Mouse (Mus musculus): ENCODE results near the gene Adam17. TPM values are rescaled to one million over a fixed set of nuclear protein-coding genes. Genes with fewer than 3 reads are reported as not detected.

Gene Adam17
- polyA plus RNA-seq, 1 experiment from 2014 or later, result 22.0 TPM

DNA sequence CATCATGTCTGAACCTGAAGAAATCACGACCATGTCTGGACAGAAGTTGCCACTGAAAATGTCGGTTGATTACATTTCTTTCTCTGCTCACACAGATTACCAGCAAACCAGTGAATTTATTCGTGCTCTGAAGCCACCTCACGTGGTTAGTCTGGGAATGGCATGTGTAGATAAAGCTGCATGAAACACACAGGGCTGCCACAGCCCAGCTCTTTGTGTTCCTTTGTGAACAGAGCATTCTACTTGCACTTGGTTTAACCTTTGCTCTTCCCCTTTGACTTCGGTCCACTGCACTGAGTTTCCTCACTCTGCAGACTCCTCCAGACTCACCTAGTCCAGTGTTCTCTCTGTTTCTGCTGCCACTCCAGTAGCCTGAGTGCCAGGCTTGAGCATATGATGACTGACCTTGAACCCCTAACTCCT is 71.1 kb downstream of the Adam17 start:
- 84% methylated on average over 5 of the region's 5 CpGs for WGBS
- Histone ChIP-seq H3K4me1 (replicated peaks; ENCODE audit: control insufficient read depth, insufficient read depth, low read length) (no peaks in the 10 kb centered on the region), H3K9me3 (ENCODE audit: control insufficient read depth, low read length) (no peaks in the 10 kb centered on the region), H3K9ac (no peak overlapping the region), H3K4me3 (replicated peaks; ENCODE audit: low read length) (no peak overlapping the region), H3K27ac (no peak overlapping the region), H3K4me2 (replicated peaks) (no peak overlapping the region), H3K27me3 (ENCODE audit: control insufficient read depth, insufficient read depth, low read length) (no peaks in the 10 kb centered on the region), H3K36me3 (replicated peaks; ENCODE audit: control insufficient read depth, insufficient read depth) (peaks cover 98% of the 10 kb centered on the region)
- DNase-seq (ENCODE audit: low spot score) (no peak), ATAC-seq (ENCODE audit: low FRiP score) (no peak)

DNA sequence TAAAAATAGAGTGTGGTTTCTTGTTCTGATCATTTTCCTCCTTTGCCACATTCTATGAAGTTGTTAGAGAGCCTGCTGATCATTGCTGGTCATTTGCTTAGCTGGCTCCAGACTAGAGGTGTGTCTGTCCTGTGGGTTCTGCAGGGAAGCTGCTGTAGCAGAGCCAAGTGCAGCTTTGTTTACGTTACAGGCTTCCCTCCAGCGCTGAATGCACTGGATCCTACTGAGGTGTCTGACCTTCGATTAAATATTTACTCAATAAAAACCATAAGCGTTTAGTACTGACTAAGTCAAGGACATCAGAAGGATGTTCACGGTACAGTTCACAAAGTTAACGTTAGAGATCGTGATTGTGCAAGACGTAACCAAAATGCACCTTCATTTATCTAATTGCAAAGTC is 71.5 kb downstream of the Adam17 start:
- DNase-seq (ENCODE audit: low spot score) (no peak), ATAC-seq (ENCODE audit: low FRiP score) (no peak)
- peaks cover 98% of the 10 kb centered on the region for H3K36me3 ChIP-seq (replicated peaks; ENCODE audit: control insufficient read depth, insufficient read depth)
- no peaks in the 10 kb centered on the region for H3K27me3 ChIP-seq (ENCODE audit: control insufficient read depth, insufficient read depth, low read length)
- no peak overlapping the region for H3K4me3 ChIP-seq (replicated peaks; ENCODE audit: low read length)
- no peak overlapping the region for H3K4me2 ChIP-seq (replicated peaks)
- no peak overlapping the region for H3K27ac ChIP-seq
- 93% methylated on average over 8 of the region's 8 CpGs for WGBS
- no peaks in the 10 kb centered on the region for H3K4me1 ChIP-seq (replicated peaks; ENCODE audit: control insufficient read depth, insufficient read depth, low read length)
- no peaks in the 10 kb centered on the region for H3K9me3 ChIP-seq (ENCODE audit: control insufficient read depth, low read length)
- H3K9ac ChIP-seq, result no peak overlapping the region

DNA sequence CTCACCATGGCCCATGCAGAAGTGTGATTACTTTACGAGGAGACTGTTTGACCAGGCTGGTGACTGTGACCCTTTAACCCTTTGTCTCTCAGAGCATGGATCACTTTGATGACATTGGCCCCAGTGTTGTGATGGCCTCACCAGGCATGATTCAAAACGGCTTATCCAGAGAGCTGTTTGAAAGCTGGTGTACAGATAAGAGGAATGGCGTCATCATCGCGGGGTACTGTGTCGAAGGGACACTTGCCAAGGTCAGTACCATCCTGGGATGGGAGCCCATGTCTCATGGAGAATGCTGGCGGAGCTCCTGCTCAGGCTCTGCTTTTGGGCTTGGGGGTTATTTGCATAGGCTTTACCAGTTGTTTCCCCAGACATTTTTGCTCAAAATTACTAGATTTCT is 72.1 kb downstream of the Adam17 start:
- H3K9me3 ChIP-seq (ENCODE audit: control insufficient read depth, low read length), result no peaks in the 10 kb centered on the region
- H3K36me3 ChIP-seq (replicated peaks; ENCODE audit: control insufficient read depth, insufficient read depth), result peaks cover 98% of the 10 kb centered on the region
- H3K27me3 ChIP-seq (ENCODE audit: control insufficient read depth, insufficient read depth, low read length), result no peaks in the 10 kb centered on the region
- DNase-seq (ENCODE audit: low spot score), result no peak
- no peak overlapping the region for H3K27ac ChIP-seq
- H3K4me1 ChIP-seq (replicated peaks; ENCODE audit: control insufficient read depth, insufficient read depth, low read length), result no peaks in the 10 kb centered on the region
- no peak overlapping the region for H3K4me2 ChIP-seq (replicated peaks)
- H3K9ac ChIP-seq, result no peak overlapping the region
- ATAC-seq (ENCODE audit: low FRiP score), result no peak
- 95% methylated on average over 7 of the region's 7 CpGs for WGBS
- no peak overlapping the region for H3K4me3 ChIP-seq (replicated peaks; ENCODE audit: low read length)

DNA sequence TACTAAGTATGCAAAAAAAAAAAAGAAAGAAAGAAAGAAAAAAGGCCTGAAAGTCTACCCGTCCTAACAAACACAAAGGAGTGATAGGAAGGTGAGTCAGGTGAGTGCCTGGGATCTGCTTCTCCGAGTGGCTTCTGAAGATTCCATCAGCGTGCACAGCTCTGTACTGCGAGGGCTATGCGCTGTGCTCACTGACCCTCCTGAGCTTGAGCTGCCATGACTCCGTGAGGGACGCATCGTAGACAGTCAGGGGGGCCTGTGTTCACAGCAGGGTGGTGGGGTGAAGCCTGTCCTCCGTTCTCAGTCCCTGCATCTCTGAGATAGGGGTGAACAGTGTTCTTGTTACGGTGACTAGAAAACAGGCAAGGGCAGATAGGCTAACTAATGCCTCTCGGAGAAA is 74.6 kb downstream of the Adam17 start:
- Histone ChIP-seq H3K4me1 (replicated peaks; ENCODE audit: control insufficient read depth, insufficient read depth, low read length) (no peaks in the 10 kb centered on the region), H3K9me3 (ENCODE audit: control insufficient read depth, low read length) (no peaks in the 10 kb centered on the region), H3K4me3 (replicated peaks; ENCODE audit: low read length) (no peak overlapping the region), H3K4me2 (replicated peaks) (no peak overlapping the region), H3K36me3 (replicated peaks; ENCODE audit: control insufficient read depth, insufficient read depth) (peaks cover 100% of the 10 kb centered on the region), H3K27me3 (ENCODE audit: control insufficient read depth, insufficient read depth, low read length) (no peaks in the 10 kb centered on the region), H3K9ac (no peak overlapping the region), H3K27ac (no peak overlapping the region)
- ATAC-seq (ENCODE audit: low FRiP score) (no peak), DNase-seq (ENCODE audit: low spot score) (no peak)
- 97% methylated on average over 11 of the region's 11 CpGs for WGBS

DNA sequence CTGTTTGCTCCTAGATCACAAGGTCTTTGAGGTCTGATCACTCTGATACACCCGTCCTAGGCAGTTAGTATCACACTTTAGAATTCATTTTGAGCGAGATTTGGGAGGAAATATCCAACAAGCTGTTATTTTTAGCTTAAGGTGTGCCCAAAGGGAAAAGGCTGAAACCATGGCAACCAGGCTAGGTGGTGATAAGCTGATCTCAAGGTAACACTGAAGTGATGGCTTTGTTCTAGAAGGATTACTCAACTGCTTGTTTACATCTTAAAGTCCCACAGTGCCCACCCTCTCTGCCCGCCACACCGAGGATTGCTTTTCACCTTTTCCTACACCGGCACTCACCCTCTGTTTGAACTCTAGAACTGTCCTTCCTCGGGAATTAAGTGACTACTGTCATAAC is 83.8 kb downstream of the Adam17 start:
- Histone ChIP-seq H3K36me3 (replicated peaks; ENCODE audit: control insufficient read depth, insufficient read depth) (peaks cover 48% of the 10 kb centered on the region), H3K9ac (no peak overlapping the region), H3K9me3 (ENCODE audit: control insufficient read depth, low read length) (no peaks in the 10 kb centered on the region), H3K4me1 (replicated peaks; ENCODE audit: control insufficient read depth, insufficient read depth, low read length) (peaks cover 26% of the 10 kb centered on the region), H3K27me3 (ENCODE audit: control insufficient read depth, insufficient read depth, low read length) (no peaks in the 10 kb centered on the region), H3K4me3 (replicated peaks; ENCODE audit: low read length) (no peak overlapping the region), H3K27ac (no peak overlapping the region), H3K4me2 (replicated peaks) (no peak overlapping the region)
- DNase-seq (ENCODE audit: low spot score) (no peak), ATAC-seq (ENCODE audit: low FRiP score) (no peak)
- WGBS, result 92% methylated on average over 6 of the region's 6 CpGs

DNA sequence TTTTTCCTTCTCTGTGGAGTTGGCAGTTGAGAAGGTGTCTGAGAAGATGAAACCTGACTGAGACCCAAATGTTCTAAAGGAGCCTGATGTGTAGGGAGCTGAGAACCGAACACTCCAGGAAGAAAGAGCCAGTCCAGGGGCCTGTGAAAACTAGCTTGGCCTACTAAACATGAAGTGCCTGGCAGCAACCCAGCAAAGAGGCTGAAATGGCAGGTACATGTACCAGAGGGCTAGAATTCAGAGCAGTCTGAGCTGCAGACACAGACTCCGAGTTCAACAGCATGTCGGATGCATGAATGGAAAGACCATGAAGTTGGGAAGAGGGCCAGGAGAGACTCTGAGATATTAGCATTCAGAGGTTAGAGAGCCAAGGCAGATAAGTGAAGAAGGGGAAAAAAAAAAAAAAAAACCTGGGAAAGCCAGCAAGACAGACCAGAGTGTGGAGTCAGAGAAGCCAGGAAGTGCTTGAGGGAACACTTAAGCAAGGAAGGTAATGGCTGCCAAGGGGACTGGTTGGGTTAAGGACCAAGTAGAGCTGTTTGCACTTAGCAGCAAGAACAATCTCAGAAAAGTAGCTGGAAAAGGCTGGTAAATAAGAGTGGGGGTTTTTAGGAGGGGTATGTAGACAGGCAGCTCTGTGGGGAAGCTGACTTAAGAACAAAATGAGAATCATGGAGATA is 84.6 kb downstream of the Adam17 start:
- Histone ChIP-seq H3K27ac (no peak overlapping the region), H3K9ac (peak overlapping the region; percentile 17; the same call in 1 of the 2 replicates), H3K4me1 (replicated peaks; ENCODE audit: control insufficient read depth, insufficient read depth, low read length) (peaks cover 26% of the 10 kb centered on the region), H3K36me3 (replicated peaks; ENCODE audit: control insufficient read depth, insufficient read depth) (peaks cover 40% of the 10 kb centered on the region), H3K27me3 (ENCODE audit: control insufficient read depth, insufficient read depth, low read length) (no peaks in the 10 kb centered on the region), H3K9me3 (ENCODE audit: control insufficient read depth, low read length) (no peaks in the 10 kb centered on the region), H3K4me3 (replicated peaks; ENCODE audit: low read length) (no peak overlapping the region), H3K4me2 (replicated peaks) (no peak overlapping the region)
- no peak for DNase-seq (ENCODE audit: low spot score)
- 95% methylated on average over 3 of the region's 3 CpGs for WGBS
- no peak for ATAC-seq (ENCODE audit: low FRiP score)

DNA sequence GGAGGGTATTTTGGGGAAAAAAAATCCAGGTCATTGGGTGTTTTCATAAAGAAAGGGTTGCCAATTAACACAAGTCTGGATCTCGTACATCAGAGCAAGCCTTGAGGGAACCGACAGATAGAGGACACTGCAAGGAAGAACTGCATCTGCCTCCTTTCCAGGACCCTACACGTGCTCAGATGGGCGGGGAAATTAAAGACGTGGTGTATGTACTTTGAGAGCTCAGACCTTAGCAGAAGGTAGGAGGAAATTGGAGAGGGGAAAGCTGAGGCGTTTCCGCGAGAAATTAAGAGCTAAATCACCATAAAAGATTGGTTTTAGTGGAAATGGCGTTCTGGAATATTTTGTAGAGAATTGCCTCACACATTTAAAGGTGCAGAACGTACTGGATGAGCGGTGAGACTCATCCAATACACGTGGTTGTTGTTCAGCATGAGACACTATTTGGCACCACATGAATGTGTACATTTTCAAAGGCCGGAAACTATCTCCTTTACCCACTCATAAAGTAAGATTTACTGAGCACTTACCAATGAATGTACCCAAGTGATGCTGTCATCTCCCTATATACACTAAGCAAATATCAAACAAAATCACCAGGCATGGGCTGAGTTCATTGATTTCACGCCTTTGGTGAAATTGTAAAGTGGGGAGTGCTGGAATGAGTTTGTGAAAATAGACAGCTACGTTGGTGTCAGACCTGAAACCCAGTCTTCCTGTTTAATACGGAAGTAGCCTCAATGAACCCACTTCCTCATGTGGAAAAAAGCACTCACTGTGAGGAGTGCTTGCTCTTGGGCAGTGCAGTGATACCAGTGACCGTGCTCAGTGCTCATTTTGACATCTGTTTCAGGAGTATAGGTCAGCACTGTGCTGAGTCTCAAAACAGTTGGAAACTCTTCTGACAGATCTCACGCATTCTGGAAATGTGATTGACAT is 86.5 kb downstream of the Adam17 start:
- peak; percentile 32; the same call in 1 of the 2 replicates for ATAC-seq (ENCODE audit: low FRiP score)
- no peak for DNase-seq (ENCODE audit: low spot score)
- no peaks in the 10 kb centered on the region for H3K9me3 ChIP-seq (ENCODE audit: control insufficient read depth, low read length)
- peak overlapping the region; percentile 93 for H3K27ac ChIP-seq
- H3K9ac ChIP-seq, result peak overlapping the region; percentile 79
- H3K4me1 ChIP-seq (replicated peaks; ENCODE audit: control insufficient read depth, insufficient read depth, low read length), result peaks cover 26% of the 10 kb centered on the region
- H3K4me2 ChIP-seq (replicated peaks), result peak overlapping the region; percentile 65
- H3K4me3 ChIP-seq (replicated peaks; ENCODE audit: low read length), result peak overlapping the region; percentile 53
- 38% methylated on average over 18 of the region's 18 CpGs for WGBS
- H3K27me3 ChIP-seq (ENCODE audit: control insufficient read depth, insufficient read depth, low read length), result no peaks in the 10 kb centered on the region
- H3K36me3 ChIP-seq (replicated peaks; ENCODE audit: control insufficient read depth, insufficient read depth), result peaks cover 21% of the 10 kb centered on the region

DNA sequence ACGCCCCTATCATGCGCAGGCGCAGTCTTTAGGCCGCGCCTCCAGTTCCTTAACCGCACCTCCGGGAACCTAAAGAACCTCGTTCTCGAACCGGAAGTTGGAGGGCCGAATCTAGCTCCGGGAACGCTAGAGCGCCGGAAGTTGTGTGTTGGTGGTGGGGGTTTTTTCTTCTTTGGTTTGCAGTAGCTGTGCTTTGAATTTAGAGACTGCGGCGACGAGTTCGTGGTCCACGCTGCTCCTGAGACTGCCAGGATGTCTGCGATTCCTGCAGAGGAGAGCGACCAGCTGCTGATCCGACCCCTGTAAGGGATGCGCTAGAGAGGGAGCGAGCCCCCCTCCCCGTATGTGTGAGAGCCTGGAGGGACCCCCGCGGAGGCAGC is 87.2 kb downstream of the Adam17 start, which contains the start of gene Itgb1bp1:
Itgb1bp1 (minus strand) TSS at position 42 of the 380 bp plus-strand sequence.
- Histone ChIP-seq H3K27ac (peak within 1 kb of the TSS; percentile 93), H3K36me3 (replicated peaks; ENCODE audit: control insufficient read depth, insufficient read depth) (peaks cover 14% of the 10 kb centered on the region), H3K4me1 (replicated peaks; ENCODE audit: control insufficient read depth, insufficient read depth, low read length) (peaks cover 26% of the 10 kb centered on the region), H3K9ac (peak within 1 kb of the TSS; percentile 79), H3K4me2 (replicated peaks) (peak within 1 kb of the TSS; percentile 65), H3K9me3 (ENCODE audit: control insufficient read depth, low read length) (no peaks in the 10 kb centered on the region), H3K27me3 (ENCODE audit: control insufficient read depth, insufficient read depth, low read length) (no peaks in the 10 kb centered on the region), H3K4me3 (replicated peaks; ENCODE audit: low read length) (peak within 1 kb of the TSS; percentile 53)
- under 1% methylated on average over 28 of the region's 28 CpGs for WGBS
- DNase-seq (ENCODE audit: low spot score) (peak; percentile 100), ATAC-seq (ENCODE audit: low FRiP score) (peak; percentile 95)

DNA sequence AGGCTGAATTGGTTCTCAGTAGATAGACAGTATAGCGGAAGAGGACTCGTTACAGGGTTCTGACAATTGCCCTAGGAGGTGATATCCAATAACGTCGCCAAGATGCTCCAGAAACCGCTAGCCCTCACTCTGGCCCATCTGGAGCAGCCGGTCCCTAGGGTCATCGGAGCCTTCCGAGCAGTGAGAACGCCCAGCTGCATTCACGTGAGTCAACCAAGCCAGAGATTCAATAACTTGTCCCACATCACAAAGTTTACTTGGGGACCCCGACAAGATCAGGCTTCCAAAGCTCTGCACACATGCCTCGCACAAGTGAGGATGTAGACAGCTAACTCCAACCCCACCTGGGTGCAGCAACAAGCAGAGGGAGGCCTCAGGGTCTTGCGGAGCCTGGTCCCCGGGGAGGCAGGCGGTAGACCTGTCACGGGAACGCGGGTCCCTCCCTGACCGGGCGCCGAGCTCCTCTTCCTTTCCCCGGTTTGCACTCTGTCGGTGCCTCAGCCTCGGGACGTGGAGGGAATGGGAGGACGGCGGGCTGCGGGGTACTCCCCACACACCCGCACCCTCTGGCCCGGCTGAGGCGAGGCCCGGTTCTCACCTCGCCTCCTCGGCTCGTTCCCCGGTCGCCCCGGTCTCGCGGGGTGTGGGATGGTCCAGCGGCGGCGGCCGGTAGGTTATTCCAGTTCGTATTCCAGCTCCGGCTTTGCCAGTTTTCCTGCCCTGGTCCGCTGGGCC is 87.8 kb downstream of the Adam17 start:
- under 1% methylated on average over 46 of the region's 47 CpGs for WGBS

More for the DNA sequence above, 87.8 kb downstream of the Adam17 start:
- Histone ChIP-seq H3K4me2 (replicated peaks) (peak overlapping the region; percentile 65), H3K36me3 (replicated peaks; ENCODE audit: control insufficient read depth, insufficient read depth) (peaks cover 8% of the 10 kb centered on the region), H3K27me3 (ENCODE audit: control insufficient read depth, insufficient read depth, low read length) (no peaks in the 10 kb centered on the region), H3K9me3 (ENCODE audit: control insufficient read depth, low read length) (no peaks in the 10 kb centered on the region), H3K4me1 (replicated peaks; ENCODE audit: control insufficient read depth, insufficient read depth, low read length) (peaks cover 26% of the 10 kb centered on the region), H3K4me3 (replicated peaks; ENCODE audit: low read length) (peak overlapping the region; percentile 53), H3K27ac (peak overlapping the region; percentile 93), H3K9ac (peak overlapping the region; percentile 79)
- ATAC-seq (ENCODE audit: low FRiP score), result peak; percentile 3
- no peak for DNase-seq (ENCODE audit: low spot score)

All from hindbrain, embryonic 14.5 days (tissue).